Mouse (Mus musculus): ENCODE measurements around the gene Kif1b. TPM values are rescaled to one million over a fixed set of nuclear protein-coding genes. Genes with fewer than 3 reads are reported as not detected.

Kif1b gene
- total and polyA plus RNA-seq, 3 experiments: 8.8 to 20.2 (median 16.3) TPM

DNA sequence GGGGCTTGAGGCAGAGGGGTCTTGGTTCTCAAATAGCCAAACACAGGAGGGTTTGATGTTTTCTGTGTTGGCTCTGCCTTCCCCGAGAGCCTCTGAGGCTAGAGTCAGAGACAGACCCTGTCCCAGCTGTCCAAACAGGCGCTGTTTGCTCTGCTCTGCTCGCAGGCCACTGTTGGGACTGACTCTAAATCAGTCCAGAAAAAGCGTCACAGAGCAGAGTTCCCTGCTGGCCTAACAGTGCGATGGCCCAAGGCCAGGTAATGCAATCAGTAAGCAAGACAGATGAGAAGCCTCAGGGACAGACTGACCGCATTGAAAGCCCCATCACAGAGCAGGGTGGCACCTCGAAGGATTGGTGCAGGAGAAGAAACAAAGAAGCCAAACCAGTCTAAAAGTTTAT is 157.9 kb downstream of the Kif1b start:
- Histone ChIP-seq H3K27ac (ENCODE audit: control insufficient read depth, low read depth, low read length) (no peak overlapping the region), H3K4me1 (ENCODE audit: control insufficient read depth in 1 of 2, insufficient read depth in 2 of 2, low read length in 2 of 2) (no peaks in the 10 kb centered on the region; a peak in 1 of 4 replicates), H3K79me2 (ENCODE audit: control insufficient read depth, insufficient read depth, low read length, poor library complexity) (no peaks in the 10 kb centered on the region), H3K27me3 (ENCODE audit: control insufficient read depth in 1 of 2, insufficient read depth in 2 of 2, low read length in 2 of 2) (no peaks in the 10 kb centered on the region), H3K9ac (ENCODE audit: control insufficient read depth, low read depth, low read length, poor library complexity, severe bottlenecking) (no peak overlapping the region), H3K4me3 (ENCODE audit: control insufficient read depth in 1 of 2, insufficient read depth in 1 of 2, low read depth in 2 of 2, low read length in 2 of 2) (no peak overlapping the region), H3K9me3 (replicated peaks; ENCODE audit: insufficient read depth, low read length) (no peaks in the 10 kb centered on the region), H3K36me3 (ENCODE audit: control insufficient read depth in 1 of 2, insufficient read depth in 2 of 2, low read length in 2 of 2) (peaks cover 0 to 2% of the 10 kb centered on the region in 2 experiments; a peak in 3 of 4 replicates)
- no peak for TF ChIP-seq NRF1 (IDR thresholded peaks at IDR 0.05; ENCODE audit: insufficient read depth, low read depth, low read length, poor library complexity, severe bottlenecking)
- no peak for TF ChIP-seq MAX (IDR thresholded peaks at IDR 0.05; ENCODE audit: low read length)
- no peak for TF ChIP-seq JUND (IDR thresholded peaks at IDR 0.05; ENCODE audit: low read depth, low read length)
- no peak for TF ChIP-seq USF1 (IDR thresholded peaks at IDR 0.05; ENCODE audit: low read depth, low read length)
- no peak for TF ChIP-seq RCOR1 (IDR thresholded peaks at IDR 0.05; ENCODE audit: low read depth, low read length)
- TF ChIP-seq TBP (IDR thresholded peaks at IDR 0.05; ENCODE audit: low read depth, low read length): no peak
- no peak for TF ChIP-seq SIN3A (IDR thresholded peaks at IDR 0.05; ENCODE audit: low read length)
- TF ChIP-seq EP300 (IDR thresholded peaks at IDR 0.05; ENCODE audit: low read depth in 1 of 2, low read length in 2 of 2): no peak
- TF ChIP-seq MEF2A (IDR thresholded peaks at IDR 0.05; ENCODE audit: extremely low read depth, insufficient replicate concordance, low read depth, low read length, poor library complexity, severe bottlenecking): no peak
- no peak for DNase-seq (ENCODE audit: low read depth, low spot score)

DNA sequence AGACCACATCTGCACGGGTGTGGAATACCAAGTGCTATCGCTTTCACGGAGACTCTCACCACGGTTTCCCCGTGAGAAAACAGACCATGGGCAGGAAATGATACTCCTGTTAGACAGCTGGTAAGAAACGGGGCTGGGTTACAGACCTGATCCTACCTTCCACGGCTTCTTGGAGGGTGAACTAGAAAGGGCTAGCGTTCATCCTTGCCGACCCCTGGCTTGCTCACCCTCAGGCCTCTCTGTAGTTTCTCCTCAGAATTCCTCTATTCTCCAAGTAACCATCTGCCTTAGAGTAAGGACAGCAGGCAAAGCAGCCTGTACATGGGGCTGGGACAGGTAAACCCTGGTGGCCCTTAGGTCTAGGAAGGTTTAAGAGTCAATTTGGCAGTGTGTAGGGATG is 158.3 kb downstream of the Kif1b start:
- no peak overlapping the region for H3K27ac ChIP-seq (ENCODE audit: control insufficient read depth, low read depth, low read length)
- H3K36me3 ChIP-seq (ENCODE audit: control insufficient read depth in 1 of 2, insufficient read depth in 2 of 2, low read length in 2 of 2): peaks cover 0 to 1% of the 10 kb centered on the region in 2 experiments; a peak in 2 of 4 replicates

More for the DNA sequence above, 158.3 kb downstream of the Kif1b start:
- Histone ChIP-seq H3K9me3 (replicated peaks; ENCODE audit: insufficient read depth, low read length) (no peaks in the 10 kb centered on the region), H3K79me2 (ENCODE audit: control insufficient read depth, insufficient read depth, low read length, poor library complexity) (no peaks in the 10 kb centered on the region), H3K27me3 (ENCODE audit: control insufficient read depth in 1 of 2, insufficient read depth in 2 of 2, low read length in 2 of 2) (no peaks in the 10 kb centered on the region), H3K9ac (ENCODE audit: control insufficient read depth, low read depth, low read length, poor library complexity, severe bottlenecking) (no peak overlapping the region), H3K4me3 (ENCODE audit: control insufficient read depth in 1 of 2, insufficient read depth in 1 of 2, low read depth in 2 of 2, low read length in 2 of 2) (no peak overlapping the region), H3K4me1 (ENCODE audit: control insufficient read depth in 1 of 2, insufficient read depth in 2 of 2, low read length in 2 of 2) (no peaks in the 10 kb centered on the region; a peak in 1 of 4 replicates)
- TF ChIP-seq BHLHE40 (IDR thresholded peaks at IDR 0.05; ENCODE audit: borderline replicate concordance, low read depth, low read length) (no peak), TAL1 (IDR thresholded peaks at IDR 0.05; ENCODE audit: low read length) (no peak), ELF1 (IDR thresholded peaks at IDR 0.05; ENCODE audit: low read depth, low read length) (no peak), SIN3A (IDR thresholded peaks at IDR 0.05; ENCODE audit: low read length) (no peak), E2F4 (IDR thresholded peaks at IDR 0.05; ENCODE audit: borderline replicate concordance, low read depth, low read length) (no peak), USF2 (IDR thresholded peaks at IDR 0.05; ENCODE audit: borderline replicate concordance in 1 of 2, insufficient read depth in 1 of 2, low read depth in 1 of 2, low read length in 2 of 2) (no peak), JUND (IDR thresholded peaks at IDR 0.05; ENCODE audit: low read depth, low read length) (no peak), MAZ (IDR thresholded peaks at IDR 0.05; ENCODE audit: low read depth, low read length) (no peak), CTCF (IDR thresholded peaks at IDR 0.05 in 2 of 3, conservative IDR thresholded peaks at IDR 0.05 in 1 of 3; ENCODE audit: control insufficient read depth in 1 of 3, insufficient read depth in 1 of 3, low read depth in 2 of 3, low read length in 3 of 3, poor library complexity in 1 of 3, severe bottlenecking in 1 of 3) (no peak), POLR2AphosphoS5 (IDR thresholded peaks at IDR 0.05; ENCODE audit: borderline replicate concordance, low read depth, low read length) (no peak), NELFE (IDR thresholded peaks at IDR 0.05; ENCODE audit: low read depth, low read length) (no peak), RCOR1 (IDR thresholded peaks at IDR 0.05; ENCODE audit: low read depth, low read length) (no peak), ZMIZ1 (IDR thresholded peaks at IDR 0.05; ENCODE audit: low read depth, low read length) (no peak), USF1 (IDR thresholded peaks at IDR 0.05; ENCODE audit: low read depth, low read length) (no peak)
- no peak for DNase-seq (ENCODE audit: low read depth, low spot score)
